Mouse (Mus musculus): ENCODE data around the gene Lyrm9.

DNA sequence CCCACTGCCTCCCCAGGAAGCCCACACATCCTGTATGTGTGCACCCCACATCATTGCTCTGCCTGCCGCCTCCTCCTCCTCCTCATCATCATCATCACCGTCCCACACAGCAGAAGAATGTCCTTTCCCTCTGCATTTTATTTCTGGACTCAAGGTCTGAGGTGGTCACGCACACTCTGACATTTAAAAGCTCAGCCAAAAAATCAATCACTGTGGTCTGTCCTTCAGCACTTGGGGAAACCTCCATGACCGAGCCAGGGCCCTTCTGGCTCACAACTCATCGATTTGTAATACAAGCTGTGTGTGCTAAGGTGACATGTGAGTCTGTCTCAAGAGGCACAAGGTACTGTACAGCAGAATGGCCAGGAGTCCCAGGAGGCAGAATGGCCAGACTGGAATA, 44.1 kb upstream of the Lyrm9 start:
- TF ChIP-seq CTCF (conservative IDR thresholded peaks at IDR 0.05; ENCODE audit: insufficient read depth, insufficient read length, low read depth, low read length) = no peak
- no peak for TF ChIP-seq POLR2A (IDR thresholded peaks at IDR 0.05; ENCODE audit: low read depth, low read length)
